Mouse (Mus musculus): ENCODE data around the gene Dip2b.

- TF ChIP-seq POLR2A (IDR thresholded peaks at IDR 0.05; ENCODE audit: insufficient read length, low read depth) (no peak), TCF12 (IDR thresholded peaks at IDR 0.05; ENCODE audit: insufficient read depth, poor library complexity, severe bottlenecking) (no peak), USF1 (IDR thresholded peaks at IDR 0.05; ENCODE audit: low read depth) (no peak), POLR2AphosphoS2 (IDR thresholded peaks at IDR 0.05; ENCODE audit: insufficient read length, low read depth) (no peak), MYOD1 (IDR thresholded peaks at IDR 0.05; ENCODE audit: control insufficient read depth in 1 of 3, insufficient read length in 2 of 3, low read depth in 2 of 3) (no peak), MAX (IDR thresholded peaks at IDR 0.05; ENCODE audit: low read depth) (no peak), SRF (IDR thresholded peaks at IDR 0.05; ENCODE audit: control insufficient read depth, insufficient read length, low read depth) (no peak), E2F4 (IDR thresholded peaks at IDR 0.05; ENCODE audit: insufficient read depth) (no peak), MYOG (IDR thresholded peaks at IDR 0.05; ENCODE audit: control insufficient read depth in 1 of 3, insufficient read depth in 1 of 3, insufficient read length in 2 of 3, low read depth in 2 of 3) (no peak), CEBPB (IDR thresholded peaks at IDR 0.05; ENCODE audit: insufficient read depth, poor library complexity, severe bottlenecking) (no peak), REST (IDR thresholded peaks at IDR 0.05; ENCODE audit: insufficient read depth, insufficient read length) (no peak), TCF3 (IDR thresholded peaks at IDR 0.05; ENCODE audit: insufficient read length, low read depth) (no peak)
Observed at GRCm38 (mm10) chr15:100152321-100152720, 113.9 kb downstream of the Dip2b start.

Data from myocyte (in vitro differentiated cells).